Mouse (Mus musculus): ENCODE results near the gene Cars.
"Not testable (repeated sequence)": the region's sequence is repeated elsewhere in the genome, so short reads cannot be mapped to it uniquely, and the experiment has no call there.

Cars gene

DNA sequence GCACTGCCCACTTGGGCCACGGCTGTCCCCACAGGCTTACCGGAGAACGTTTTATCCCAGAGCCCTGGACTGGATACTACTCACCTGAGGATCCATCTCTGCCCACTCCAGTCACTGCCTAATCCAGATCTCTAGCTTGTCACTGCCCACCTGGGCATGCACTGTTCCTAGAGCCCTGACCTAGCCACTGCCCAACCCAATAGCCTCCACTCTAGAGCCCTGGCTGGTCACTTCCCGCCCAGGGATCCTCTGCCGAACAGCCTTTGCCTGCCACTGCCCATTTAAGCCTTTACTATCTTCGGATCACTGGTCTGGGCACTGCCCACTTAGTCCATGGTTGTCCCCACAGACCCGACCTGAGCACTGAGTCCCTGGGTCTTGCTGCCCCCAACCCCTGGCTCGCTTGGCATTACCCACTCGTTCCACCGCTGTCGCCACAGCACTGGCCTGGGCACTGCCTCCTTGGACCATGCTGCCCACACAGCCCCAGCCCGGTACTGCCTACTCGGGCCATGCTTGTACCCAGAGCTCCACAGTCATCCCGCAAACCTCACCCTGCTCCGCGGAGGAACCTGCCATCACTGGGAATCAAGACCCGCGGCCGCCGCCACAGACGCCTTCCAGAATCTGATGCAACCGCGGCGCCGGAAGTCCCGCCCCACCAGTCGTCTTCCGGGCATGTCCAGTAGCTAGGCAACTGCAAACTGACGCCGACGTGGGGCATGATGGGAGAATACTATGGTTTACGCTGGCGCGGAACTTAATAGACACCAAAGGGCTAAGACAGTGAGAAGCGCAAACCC is at the start of gene Cars:
Cars (minus strand) TSS at position 663 of the 803 bp plus-strand sequence.
- ATAC-seq (ENCODE audit: low TSS enrichment) = peak; percentile 99

DNA sequence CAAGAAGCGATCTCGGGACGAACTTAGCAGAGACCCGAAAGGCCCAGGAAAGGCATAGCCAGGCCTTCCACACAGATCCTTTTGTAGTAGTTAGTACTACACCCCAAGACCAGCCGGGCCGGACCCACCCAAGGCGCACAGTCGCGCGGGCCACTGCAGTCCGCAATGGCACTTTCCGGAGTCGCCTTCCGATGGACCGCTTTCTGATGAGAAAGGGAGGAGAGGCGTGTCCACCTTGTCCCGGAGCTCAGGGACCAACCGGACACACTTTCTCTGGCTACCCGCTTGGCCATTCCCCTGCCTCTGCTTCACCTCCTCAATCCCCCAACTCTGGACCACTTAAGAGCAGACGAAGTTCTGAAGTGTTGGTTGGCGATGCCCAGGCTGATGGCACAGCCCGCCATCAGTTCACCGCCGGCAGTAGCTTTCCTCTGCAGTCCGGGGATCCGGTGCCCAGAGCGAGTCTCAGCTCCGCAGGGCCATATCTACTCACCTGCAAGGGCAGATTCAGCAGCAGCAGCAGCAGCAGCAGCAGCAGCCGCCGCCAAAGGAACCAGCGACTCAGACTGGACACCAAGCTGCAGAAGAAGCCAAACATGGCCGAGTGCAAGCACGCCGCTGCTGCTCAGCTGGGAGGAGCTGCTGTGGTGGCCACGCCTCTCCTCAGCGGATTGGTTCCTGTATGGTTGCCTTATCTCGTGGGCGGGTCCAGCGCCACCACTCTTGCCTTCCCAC is 49.3 kb upstream of the Cars start, which contains the start of gene Tnfrsf22:
Tnfrsf22 (minus strand) TSS at position 628 of the 735 bp plus-strand sequence.
- ATAC-seq (ENCODE audit: low TSS enrichment) = peak; percentile 99

DNA sequence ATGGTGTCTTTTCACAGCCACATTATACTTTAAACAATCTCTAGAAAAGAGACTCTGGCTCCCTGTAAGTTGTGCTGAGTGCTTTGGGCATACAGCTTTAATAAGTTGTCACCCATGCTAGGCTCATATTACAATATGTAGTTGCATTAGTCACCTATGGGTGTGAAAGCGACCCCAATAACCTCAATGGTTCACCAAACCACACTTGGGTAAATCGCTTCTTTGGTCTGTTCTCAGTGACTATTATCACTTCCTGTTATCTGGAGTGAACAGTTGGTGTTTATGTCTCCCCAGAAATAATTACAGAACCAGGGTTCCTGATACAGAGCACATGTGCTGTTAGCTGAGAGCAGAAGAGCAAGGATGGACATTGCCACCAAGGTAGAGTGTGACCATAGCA is 44.1 kb upstream of the Cars start:
- not testable (repeated sequence) for ATAC-seq (ENCODE audit: low TSS enrichment)

DNA sequence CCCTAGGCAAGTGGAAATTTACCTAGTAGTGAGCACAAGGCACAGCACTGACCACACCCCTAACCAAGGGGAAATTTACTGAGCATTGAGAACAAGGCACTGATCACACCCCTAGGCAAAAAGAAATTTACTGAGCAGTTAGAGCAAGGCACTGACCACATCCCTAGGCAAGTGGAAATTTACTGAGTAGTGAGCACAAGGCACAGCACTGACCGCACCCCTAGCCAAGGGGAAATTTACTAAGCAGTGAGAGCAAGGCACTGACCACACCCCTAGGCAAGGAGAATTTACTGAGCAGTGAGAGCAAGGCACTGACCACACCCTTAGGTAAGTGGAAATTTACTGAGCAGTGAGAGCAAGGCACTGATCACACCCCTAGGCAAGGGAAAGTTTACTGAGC is 36.8 kb upstream of the Cars start:
- ATAC-seq (ENCODE audit: low TSS enrichment) = no peak

DNA sequence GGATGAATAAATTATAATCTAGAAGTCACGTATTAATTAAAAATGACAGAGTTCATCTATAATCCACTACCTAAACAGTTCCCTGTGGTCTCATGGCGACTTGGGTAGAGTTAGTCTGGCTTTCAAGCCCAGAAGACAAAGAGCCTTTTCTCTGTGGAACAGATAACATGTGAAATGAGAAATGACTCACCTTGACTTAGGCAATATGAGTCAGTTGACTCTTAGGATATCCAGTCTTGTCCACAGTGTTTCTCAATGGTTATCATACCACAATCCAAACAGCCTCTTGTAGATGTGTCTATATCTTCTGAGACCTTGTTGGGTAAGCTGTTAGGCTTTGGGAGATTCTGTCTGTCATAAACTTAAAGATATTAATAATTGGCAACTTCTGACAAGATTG is 31.6 kb upstream of the Cars start:
- ATAC-seq (ENCODE audit: low TSS enrichment) = no peak

DNA sequence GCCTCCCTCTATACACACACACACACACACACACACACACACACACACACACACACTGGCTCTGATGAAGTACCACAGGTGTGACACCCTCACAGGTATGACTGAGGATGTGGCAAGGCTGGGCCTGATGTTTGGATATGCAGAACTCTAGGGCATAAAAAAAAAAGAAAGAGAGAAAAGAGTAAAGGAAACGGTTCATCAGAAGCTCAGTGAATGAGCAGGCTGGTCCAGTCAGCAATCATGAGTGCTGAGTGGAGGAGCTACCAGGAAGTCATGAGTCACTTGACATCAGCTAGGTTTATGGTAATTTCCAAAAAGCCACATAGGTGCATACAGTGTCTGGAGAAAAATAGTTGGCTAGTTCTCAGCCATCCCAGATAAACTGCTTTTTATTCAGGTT is 29.6 kb upstream of the Cars start:
- no peak for ATAC-seq (ENCODE audit: low TSS enrichment)

DNA sequence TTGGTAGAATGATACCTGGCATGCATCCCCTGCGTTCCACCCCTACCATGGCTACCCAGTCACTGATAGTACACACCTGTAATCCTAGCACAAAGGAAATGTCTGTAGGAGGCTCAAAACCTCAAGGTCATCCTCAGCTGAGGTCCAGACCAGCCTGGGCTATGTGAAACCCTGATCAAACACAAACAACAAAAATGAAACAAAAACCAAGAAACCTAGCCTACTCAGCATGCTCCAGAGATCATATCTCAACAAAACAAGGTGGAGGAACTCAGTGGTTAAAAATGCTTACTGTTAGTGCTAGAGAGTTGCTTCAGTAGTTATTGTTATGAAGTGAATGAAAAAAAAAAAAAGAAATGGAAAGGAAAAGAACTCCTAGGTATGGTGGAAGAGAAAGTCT is 28.6 kb upstream of the Cars start, which contains the start of gene Tnfrsf26:
Tnfrsf26 (minus strand) TSS at position 183 of the 400 bp plus-strand sequence.
- no peak for ATAC-seq (ENCODE audit: low TSS enrichment)

DNA sequence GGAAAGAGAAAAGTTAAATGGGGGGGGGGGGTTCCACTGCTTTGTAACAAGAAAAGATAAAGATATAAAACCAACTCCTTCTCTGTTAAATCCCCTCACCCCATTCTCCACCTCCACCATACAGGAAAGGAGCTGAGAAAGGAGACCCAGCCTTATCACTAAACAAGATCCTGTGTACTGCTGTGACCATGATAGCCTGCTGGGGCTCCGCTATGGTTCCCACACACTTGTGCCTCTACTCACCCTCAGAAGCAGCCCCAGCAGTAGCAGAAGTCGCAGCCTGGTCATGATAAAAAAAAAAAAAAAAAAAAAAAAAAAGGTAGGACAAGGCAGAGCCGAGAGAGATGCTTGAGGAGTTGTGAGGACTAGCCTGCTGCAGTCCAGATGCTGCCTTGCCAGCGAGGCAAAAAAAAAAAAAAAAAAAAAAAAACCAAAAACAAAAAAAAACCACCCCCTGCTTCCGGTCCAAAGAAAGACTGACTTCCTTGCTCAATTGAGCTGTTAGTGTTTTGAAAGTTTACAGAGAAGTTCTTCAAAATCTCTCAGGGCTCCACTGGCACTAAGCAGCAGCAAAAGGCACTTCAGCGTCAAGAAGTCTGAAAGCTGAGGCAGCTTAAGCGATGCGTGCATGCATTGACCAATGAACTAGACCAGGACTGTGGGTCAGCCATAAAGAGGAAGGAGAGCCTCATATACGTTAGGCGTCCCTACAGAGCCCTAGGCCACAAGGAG is 27.8 kb upstream of the Cars start:
- ATAC-seq (ENCODE audit: low TSS enrichment) = no peak

DNA sequence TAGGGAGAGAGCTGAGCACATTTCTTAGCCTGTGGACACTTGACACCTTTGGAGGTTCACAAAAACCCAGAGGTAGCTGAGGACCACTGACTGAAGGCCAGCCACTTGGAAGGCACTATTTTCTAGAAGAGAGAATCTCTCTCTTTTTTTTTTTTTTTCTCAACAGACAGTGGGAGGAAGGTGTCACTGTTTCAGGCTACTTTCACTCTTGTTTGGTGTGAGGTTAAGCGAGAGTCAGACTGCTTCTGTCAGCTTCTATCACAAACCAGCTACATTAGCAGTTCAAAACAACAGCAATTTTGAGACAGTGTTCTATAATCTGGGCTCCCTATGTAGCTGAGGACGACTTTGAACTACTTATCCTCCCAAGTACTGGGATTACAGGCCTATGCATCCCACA is 26.3 kb upstream of the Cars start:
- ATAC-seq (ENCODE audit: low TSS enrichment) = no peak

DNA sequence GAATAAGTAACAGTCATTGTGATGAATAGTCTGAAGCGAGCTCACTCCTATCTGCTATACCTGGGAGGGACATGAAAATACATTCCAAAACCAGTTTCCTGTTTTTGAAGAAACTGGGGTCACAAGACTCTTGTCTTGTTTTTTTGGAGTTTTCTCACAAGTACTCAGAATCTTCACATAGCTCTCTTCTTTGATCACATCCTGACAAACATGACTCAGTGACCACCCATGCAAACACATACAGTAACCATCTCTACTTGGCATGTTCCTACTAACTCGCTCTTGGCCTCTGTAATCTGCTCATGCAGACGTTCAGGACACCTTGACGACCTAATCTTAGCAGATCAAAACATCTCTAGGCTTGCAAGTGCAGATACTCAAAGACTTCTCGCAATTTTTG is 25.3 kb upstream of the Cars start:
- ATAC-seq (ENCODE audit: low TSS enrichment) = no peak

DNA sequence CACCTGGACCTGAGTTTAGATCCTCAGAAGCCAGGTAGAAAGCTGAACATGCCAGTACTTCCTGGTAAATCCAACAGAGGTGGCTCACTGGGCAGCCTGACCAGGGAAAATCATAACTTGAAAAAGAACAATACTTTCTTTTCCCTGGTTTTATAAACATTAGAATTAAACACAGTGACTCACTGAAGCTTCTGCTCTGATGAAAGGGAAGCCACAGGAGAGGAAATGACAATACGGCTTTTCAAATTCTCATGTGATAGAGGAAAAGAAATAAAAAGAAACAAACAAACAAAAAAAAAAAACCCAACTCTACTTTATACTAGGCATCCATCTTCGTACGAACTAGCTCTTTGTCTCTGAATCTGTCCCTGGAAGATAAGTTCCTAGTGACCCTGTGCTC is 24.7 kb upstream of the Cars start:
- no peak for ATAC-seq (ENCODE audit: low TSS enrichment)

DNA sequence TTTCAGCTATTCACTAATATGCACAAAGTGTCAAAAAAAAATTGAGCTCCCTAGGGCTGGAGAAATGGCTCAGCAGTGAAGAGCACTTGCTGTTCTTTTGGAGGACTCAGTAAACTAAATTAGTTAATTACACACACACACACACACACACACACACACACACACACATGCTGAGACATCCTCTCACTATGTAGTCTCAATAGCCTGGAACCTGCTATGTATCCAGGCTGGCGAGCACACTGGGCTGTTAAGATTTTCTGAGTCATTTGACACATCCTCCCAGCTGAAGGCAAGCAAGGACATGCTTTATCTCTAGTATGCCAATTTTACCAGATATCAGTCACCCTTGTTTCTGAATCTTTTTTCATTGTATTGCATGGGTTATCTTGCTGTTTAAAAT is 21.1 kb upstream of the Cars start:
- ATAC-seq (ENCODE audit: low TSS enrichment) = no peak; the same call in 1 of the 2 replicates

DNA sequence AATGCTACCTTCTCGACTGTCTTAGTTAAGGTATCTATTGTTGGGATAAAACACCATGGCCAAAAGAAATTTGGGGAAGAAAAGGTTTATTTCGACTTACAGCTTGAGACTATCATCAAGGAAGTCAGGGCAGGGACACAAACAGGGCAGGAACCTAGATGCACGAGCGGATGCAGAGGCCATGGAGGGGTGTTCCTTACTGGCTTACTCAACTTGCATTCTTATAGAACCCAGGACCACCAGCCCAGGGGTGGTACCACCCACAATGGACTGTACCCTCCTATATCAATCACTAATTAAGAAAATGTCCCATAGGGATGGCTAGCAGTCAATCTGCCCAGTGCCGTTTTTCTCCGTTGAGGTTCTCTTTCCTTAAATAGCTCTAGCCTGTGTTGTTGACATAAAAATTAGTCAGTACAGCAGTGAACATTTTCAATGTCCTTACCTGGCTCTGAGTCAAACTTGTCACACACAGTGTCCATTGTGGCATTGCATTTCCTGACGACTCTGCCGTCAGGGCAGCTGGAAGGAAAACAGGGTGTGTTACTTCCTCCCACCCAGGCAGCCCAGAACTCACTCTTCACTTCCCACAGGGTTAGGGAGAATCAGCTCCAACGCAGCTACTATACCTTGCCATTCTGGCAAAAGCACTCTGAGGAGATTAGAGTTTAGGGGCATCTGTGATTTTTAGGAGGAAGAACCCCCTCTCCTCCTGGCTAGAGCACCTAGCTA is 14.7 kb upstream of the Cars start:
- ATAC-seq (ENCODE audit: low TSS enrichment) = no peak

DNA sequence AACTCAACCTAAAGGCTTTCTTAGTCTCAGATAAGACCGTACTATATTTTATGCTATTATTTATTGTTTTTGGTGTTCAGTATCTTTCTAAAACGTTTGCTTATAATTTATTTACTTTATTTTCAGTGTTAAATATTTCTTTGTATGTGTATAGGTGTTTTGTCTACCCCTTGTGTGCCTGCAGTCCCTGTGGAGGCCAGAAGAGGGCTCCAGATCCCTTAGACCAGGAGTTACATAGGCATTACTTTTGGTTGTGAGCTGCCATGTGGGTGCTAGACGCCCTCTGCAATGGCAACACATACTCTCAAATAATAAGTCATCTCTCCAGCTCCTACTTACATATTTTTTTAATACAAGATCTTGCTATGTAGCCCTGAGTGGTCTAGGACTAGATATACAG is 12.3 kb upstream of the Cars start:
- ATAC-seq (ENCODE audit: low TSS enrichment) = no peak

DNA sequence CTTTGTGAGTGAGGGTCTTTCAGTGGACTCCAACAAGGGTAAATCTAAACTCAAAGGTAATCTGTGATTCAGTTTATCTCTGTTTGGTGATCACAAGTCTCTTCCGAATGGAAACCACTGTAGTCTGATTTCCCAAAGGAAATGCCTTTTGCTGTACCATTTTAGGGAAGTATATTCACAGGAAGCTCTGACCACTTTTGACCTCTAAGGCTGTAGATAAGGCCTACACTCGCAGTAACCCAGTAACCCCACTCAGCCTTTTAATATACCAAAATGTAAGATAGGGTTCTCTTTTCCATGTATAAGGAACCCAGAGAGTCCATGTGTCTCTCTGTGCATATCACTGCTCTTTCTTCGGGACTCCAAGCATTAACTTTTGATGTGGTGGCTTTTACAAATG is 5.4 kb upstream of the Cars start:
- ATAC-seq (ENCODE audit: low TSS enrichment) = no peak

DNA sequence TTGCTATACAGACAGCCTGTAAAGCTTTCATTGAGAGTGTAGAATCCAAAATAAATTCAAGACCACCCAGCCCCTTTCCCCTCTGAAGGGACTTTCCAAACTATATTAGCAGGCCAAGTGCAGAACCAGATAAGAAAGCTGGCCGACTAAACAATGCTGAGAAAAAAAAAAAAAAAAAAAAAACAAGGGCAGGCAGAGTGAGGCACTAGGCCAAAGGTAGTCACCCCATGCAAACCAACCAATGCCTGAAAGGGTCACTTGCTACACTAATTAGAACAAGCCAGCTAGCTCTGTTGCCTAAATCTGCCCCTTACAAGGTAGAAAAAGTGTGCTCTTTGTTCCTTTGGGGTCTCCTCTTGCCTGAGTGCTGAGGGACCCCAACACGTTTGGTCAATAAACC is 5.0 kb upstream of the Cars start:
- no peak for ATAC-seq (ENCODE audit: low TSS enrichment)

DNA sequence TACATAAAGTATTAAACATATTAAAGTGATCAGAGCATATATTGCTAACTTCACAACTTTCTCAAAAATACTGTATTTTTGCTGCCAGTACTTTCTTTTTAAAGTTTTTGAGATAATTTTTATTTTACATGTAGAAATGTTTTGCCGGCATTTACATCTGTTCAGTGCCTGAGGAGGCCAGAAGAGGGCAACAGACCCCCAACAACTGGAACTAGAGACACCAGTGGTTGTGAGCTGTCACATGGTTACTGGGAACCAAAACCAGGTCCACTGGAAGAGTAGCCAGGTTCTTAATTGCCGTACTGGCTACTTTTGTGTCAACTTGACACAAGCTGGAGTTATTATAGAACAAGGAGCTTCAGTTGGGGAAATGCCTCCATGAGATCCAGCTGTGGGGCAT is 1.8 kb upstream of the Cars start:
- ATAC-seq (ENCODE audit: low TSS enrichment) = no peak

DNA sequence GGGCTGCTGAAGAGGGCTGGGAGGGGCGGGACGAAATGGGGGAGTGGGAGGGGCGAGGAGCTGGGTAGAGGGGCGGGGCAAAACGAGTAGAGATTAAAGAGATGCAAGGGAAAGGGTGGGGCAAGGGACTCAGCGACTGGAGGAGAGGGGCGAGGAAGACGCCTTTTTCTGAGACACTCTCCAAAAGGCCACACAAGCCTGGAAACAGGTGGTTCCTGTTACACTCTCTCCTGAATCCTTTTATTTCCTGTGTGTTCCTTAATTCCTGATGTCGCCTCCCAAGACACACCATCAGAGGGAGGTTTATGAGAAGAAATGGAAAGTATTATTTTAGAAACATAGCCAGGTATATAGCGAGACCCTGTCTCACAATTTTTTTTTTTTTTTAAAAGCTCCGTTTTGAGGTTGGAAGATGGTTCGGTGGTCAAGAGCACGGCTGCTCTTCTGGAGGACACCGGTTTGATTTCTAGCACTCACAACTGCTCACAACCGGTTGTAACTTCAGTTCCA is 396 bp upstream of the Cars start:
- no peak for ATAC-seq (ENCODE audit: low TSS enrichment)

DNA sequence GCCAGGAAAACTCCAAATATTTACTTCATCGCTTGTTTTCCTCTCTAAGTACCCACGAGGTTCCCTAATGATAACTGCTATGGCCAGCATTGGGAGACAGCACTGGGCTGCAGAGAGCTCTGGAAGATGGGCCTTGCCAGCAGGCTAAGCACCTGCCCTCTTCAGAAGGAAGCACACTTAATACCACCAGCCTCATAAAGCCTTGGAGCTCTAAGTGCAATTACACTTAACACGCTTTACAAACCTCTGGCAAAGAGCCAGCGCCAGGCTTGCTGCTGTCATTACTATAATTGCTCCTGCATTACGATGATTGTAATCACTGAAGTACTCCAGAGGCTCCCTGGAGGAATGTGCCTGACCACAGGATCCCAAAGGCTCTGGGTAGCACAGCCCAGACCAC is 5.0 kb downstream of the Cars start:
- ATAC-seq (ENCODE audit: low TSS enrichment) = no peak

DNA sequence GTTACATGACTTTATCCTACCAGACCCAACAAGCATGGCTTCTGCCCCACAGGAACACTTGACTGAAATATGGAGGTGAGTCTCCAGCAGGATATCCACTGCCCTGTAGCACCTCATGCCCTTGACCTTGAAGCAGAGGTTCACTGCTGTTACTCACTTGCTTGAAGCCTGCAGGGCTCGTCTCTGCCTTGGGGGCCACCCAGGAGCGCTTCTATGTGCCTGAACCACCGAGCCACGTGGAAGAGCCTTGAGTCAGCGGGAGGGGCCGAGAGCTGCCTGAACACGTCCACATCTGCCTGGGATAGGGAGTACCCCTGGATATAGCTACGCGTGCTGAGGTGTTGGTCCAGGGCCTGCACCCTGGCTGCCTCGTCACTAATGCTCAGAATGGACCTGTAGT is 7.6 kb downstream of the Cars start:
- ATAC-seq (ENCODE audit: low TSS enrichment) = no peak

DNA sequence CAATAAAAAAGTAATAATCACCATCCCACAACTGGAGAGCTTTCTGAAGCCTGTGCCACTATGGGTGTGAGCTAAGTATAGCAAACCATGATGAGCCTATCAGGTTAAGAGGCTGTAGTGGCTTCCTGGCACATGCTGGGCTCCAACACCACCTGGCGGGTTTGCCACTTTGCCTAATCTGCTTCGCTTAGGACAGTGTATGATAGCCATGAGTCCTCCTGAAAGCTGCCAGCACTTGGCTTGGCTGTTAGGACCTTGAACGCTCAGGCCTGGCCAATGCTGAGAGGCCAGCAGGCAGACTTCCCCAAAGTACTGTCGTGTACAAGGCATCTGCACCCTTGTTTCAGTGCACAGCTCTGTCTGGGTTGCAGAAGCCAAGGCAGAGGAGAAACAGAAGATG is 11.9 kb downstream of the Cars start:
- no peak for ATAC-seq (ENCODE audit: low TSS enrichment)

DNA sequence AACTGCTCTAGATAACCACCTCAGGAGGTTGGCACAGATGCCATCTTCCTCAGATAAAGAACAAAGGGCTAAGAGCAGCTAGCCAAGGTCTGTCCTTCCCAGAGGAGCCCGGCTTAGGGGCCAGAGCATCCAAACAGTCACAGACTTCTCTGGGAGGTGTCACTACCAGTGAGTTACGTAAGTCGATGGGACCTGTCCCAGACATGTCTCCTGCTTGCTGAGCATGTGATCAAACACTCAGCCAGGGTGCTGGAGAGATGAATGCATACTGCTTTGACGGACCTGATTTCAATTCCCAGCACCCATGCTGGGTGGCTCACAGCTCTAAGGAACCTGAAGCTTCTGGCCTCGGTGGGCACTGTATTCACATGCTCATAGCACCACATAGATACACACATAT is 12.3 kb downstream of the Cars start:
- no peak; the same call in 1 of the 2 replicates for ATAC-seq (ENCODE audit: low TSS enrichment)

Measured in frontal cortex, adult (tissue).